ENCODE assay signal across 9 mouse cellular contexts in genomic region chr7:110265796-110266195, GRCm38 (mm10). TPM values are rescaled to one million over a fixed set of nuclear protein-coding genes. Genes with fewer than 3 reads are reported as not detected.
DNase-seq lines count a peak whose midpoint lies in the region; ATAC-seq and TF ChIP-seq lines count a peak whose summit lies in the region.
"Had no signal": no experiment of that assay in that cellular context is flagged by ENCODE, and none has a peak within 500 bp of the region (broad histone marks: within the 10 kb centered on the region; RNA-seq: fewer than 3 reads in every experiment).

No protein-coding gene starts in this region.

- no peak overlapping the region for H3K9ac ChIP-seq in forebrain, postnatal 0 days
- H3K9ac ChIP-seq in forebrain, embryonic 12.5 days = no peak overlapping the region
- no peak overlapping the region for H3K9ac ChIP-seq in embryonic facial prominence, embryonic 14.5 days (ENCODE audit: low read depth, low read length)
- no peak overlapping the region for H3K9ac ChIP-seq in hindbrain, postnatal 0 days (replicated peaks; ENCODE audit: low read length)
- H3K9ac ChIP-seq: neural tube, embryonic 12.5 days had no signal

- no peak for ATAC-seq in forebrain, postnatal 0 days
- no peak for ATAC-seq in forebrain, embryonic 12.5 days (ENCODE audit: low FRiP score)
- no peak for ATAC-seq in embryonic facial prominence, embryonic 14.5 days (ENCODE audit: low read depth)
- no peak for ATAC-seq in hindbrain, postnatal 0 days

- WGBS in forebrain, postnatal 0 days = 36% methylated on average over 7 of the region's 7 CpGs
- WGBS in forebrain, embryonic 12.5 days = 34% methylated on average over 7 of the region's 7 CpGs
- 35% methylated on average over 7 of the region's 7 CpGs for WGBS in embryonic facial prominence, embryonic 14.5 days
- 43% methylated on average over 7 of the region's 7 CpGs for WGBS in hindbrain, postnatal 0 days

- no peak overlapping the region for H3K27ac ChIP-seq in forebrain, postnatal 0 days (ENCODE audit: low read depth, low read length)
- H3K27ac ChIP-seq in forebrain, embryonic 12.5 days = no peak overlapping the region
- no peak overlapping the region for H3K27ac ChIP-seq in embryonic facial prominence, embryonic 14.5 days (replicated peaks; ENCODE audit: low read depth, low read length)
- H3K27ac ChIP-seq in hindbrain, postnatal 0 days = no peak overlapping the region
- H3K27ac ChIP-seq: neural tube, embryonic 12.5 days had no signal

- H3K36me3 ChIP-seq in forebrain, postnatal 0 days (ENCODE audit: insufficient read depth) = no peaks in the 10 kb centered on the region
- peaks cover 9% of the 10 kb centered on the region; the same call in 1 of the 2 replicates for H3K36me3 ChIP-seq in forebrain, embryonic 12.5 days (replicated peaks)
- peaks cover 18% of the 10 kb centered on the region for H3K36me3 ChIP-seq in embryonic facial prominence, embryonic 14.5 days (ENCODE audit: control insufficient read depth, insufficient read depth, low read length)
- no peaks in the 10 kb centered on the region for H3K36me3 ChIP-seq in hindbrain, postnatal 0 days (ENCODE audit: insufficient read depth, low read length)
- peaks cover 19% of the 10 kb centered on the region for H3K36me3 ChIP-seq in splenic B cell, adult 2 months (ENCODE audit: control insufficient read depth, insufficient read depth, low read length, poor library complexity, severe bottlenecking)

- DNase-seq in forebrain, postnatal 0 days = peak; percentile 39
- DNase-seq in adrenal gland, postnatal 25 days = peak; percentile 92
- DNase-seq in embryonic facial prominence, embryonic 14.5 days (ENCODE audit: low spot score) = peak; percentile 73
- peak; percentile 72 for DNase-seq in hindbrain, postnatal 0 days (ENCODE audit: low spot score)
- peak; percentile 43 to 65 for DNase-seq in left cerebral cortex, adult 8-10 months (ENCODE audit: low spot score in 2 of 2)
- DNase-seq in monocyte, adult 2 months (ENCODE audit: low read depth in 1 of 2, low spot score in 2 of 2) = peak; percentile 65 to 79
- DNase-seq in splenic B cell, adult 2 months (ENCODE audit: low read depth, low spot score) = peak; percentile 92

- H3K4me1 ChIP-seq in forebrain, postnatal 0 days (ENCODE audit: insufficient read depth) = no peaks in the 10 kb centered on the region
- H3K4me1 ChIP-seq in forebrain, embryonic 12.5 days = no peaks in the 10 kb centered on the region
- H3K4me1 ChIP-seq in embryonic facial prominence, embryonic 14.5 days (ENCODE audit: control insufficient read depth, insufficient read depth, low read length) = no peaks in the 10 kb centered on the region
- H3K4me1 ChIP-seq in hindbrain, postnatal 0 days (ENCODE audit: insufficient read depth, low read length) = no peaks in the 10 kb centered on the region
- H3K4me1 ChIP-seq: neural tube, embryonic 12.5 days had no signal

- TF ChIP-seq CTCF in forebrain, postnatal 0 days (IDR thresholded peaks at IDR 0.05; ENCODE audit: low read depth) = peak; percentile 73
- peak; percentile 85 for TF ChIP-seq CTCF in hindbrain, postnatal 0 days (IDR thresholded peaks at IDR 0.05; ENCODE audit: low read depth)

- H3K4me3 ChIP-seq in forebrain, postnatal 0 days (ENCODE audit: low read depth, low read length) = no peak overlapping the region
- no peak overlapping the region for H3K4me3 ChIP-seq in forebrain, embryonic 12.5 days (replicated peaks)
- H3K4me3 ChIP-seq in embryonic facial prominence, embryonic 14.5 days (ENCODE audit: low read depth, low read length) = no peak overlapping the region
- no peak overlapping the region for H3K4me3 ChIP-seq in hindbrain, postnatal 0 days (ENCODE audit: low read length)
- H3K4me3 ChIP-seq: neural tube, embryonic 12.5 days had no signal

- no peak overlapping the region for H3K4me2 ChIP-seq in forebrain, postnatal 0 days (ENCODE audit: low read depth)
- H3K4me2 ChIP-seq in forebrain, embryonic 12.5 days = no peak overlapping the region
- H3K4me2 ChIP-seq in embryonic facial prominence, embryonic 14.5 days (ENCODE audit: low read depth, low read length) = no peak overlapping the region
- no peak overlapping the region for H3K4me2 ChIP-seq in hindbrain, postnatal 0 days (ENCODE audit: low read depth, low read length)
- H3K4me2 ChIP-seq: neural tube, embryonic 12.5 days had no signal

- no peaks in the 10 kb centered on the region for H3K9me3 ChIP-seq in forebrain, postnatal 0 days (ENCODE audit: low read length)
- no peaks in the 10 kb centered on the region for H3K9me3 ChIP-seq in forebrain, embryonic 12.5 days
- H3K9me3 ChIP-seq in embryonic facial prominence, embryonic 14.5 days (ENCODE audit: control insufficient read depth, low read length) = no peaks in the 10 kb centered on the region
- H3K9me3 ChIP-seq in hindbrain, postnatal 0 days (ENCODE audit: low read length) = no peaks in the 10 kb centered on the region
- H3K9me3 ChIP-seq: neural tube, embryonic 12.5 days had no signal

- no peaks in the 10 kb centered on the region for H3K27me3 ChIP-seq in forebrain, postnatal 0 days (ENCODE audit: insufficient read depth, low read length)
- no peaks in the 10 kb centered on the region for H3K27me3 ChIP-seq in forebrain, embryonic 12.5 days
- no peaks in the 10 kb centered on the region for H3K27me3 ChIP-seq in embryonic facial prominence, embryonic 14.5 days (replicated peaks; ENCODE audit: control insufficient read depth, insufficient read depth, low read length)
- H3K27me3 ChIP-seq in hindbrain, postnatal 0 days (ENCODE audit: insufficient read depth, low read length) = no peaks in the 10 kb centered on the region
- no peaks in the 10 kb centered on the region for H3K27me3 ChIP-seq in splenic B cell, adult 2 months (ENCODE audit: control insufficient read depth, insufficient read depth, low read length, poor library complexity, severe bottlenecking)
- H3K27me3 ChIP-seq: neural tube, embryonic 12.5 days had no signal

RNA-seq across cellular contexts. Expression of gene Swap70, which starts 44.3 kb away (rescaled TPM):
- 10.1 and 12.2 TPM in 2 replicates for total RNA-seq in forebrain, postnatal 0 days (2014; rRNA removed)
- polyA plus RNA-seq in forebrain, postnatal 0 days (2015; fragmentation: Nextera tagmentation; extraction: Ambion mirVana) = 5.8 and 7.1 TPM in 2 replicates
- polyA plus RNA-seq in forebrain, embryonic 12.5 days (2016; fragmentation: Nextera tagmentation; extraction: Ambion mirVana) = 22.2 and 24.0 TPM in 2 replicates
- total RNA-seq in adrenal gland, postnatal 25 days (2021) = 16.2 and 26.7 TPM in 2 replicates
- 29.1 and 29.2 TPM in 2 replicates for polyA plus RNA-seq in embryonic facial prominence, embryonic 14.5 days (2014; fragmentation: Nextera tagmentation; extraction: Ambion mirVana)
- total RNA-seq in hindbrain, postnatal 0 days (2014; rRNA removed) = 9.1 and 12.4 TPM in 2 replicates
- 8.5 and 9.2 TPM in 2 replicates for polyA plus RNA-seq in hindbrain, postnatal 0 days (2015; fragmentation: Nextera tagmentation; extraction: Ambion mirVana)
- 10 to 100 TPM; 10.5 to 12.7 (median 12.1) TPM for total RNA-seq in left cerebral cortex, adult 8-10 months (2022)

Comparison
In these comparisons a context has a peak if more than half of its experiments do, and no peak if none do; other contexts are left out.
1. DNase-seq: peak in every context shown above with its lines; median percentile 92 in adrenal gland, postnatal 25 days; 92 in splenic B cell, adult 2 months; 73 in embryonic facial prominence, embryonic 14.5 days; 72 in hindbrain, postnatal 0 days; 72 in monocyte, adult 2 months; 54 in left cerebral cortex, adult 8-10 months; 39 in forebrain, postnatal 0 days.